Mouse (Mus musculus): Measurements from ENCODE around the gene 2010111I01Rik.

GRCm38 (mm10) chr13:63321689-63322088 lies 357.0 kb downstream of the 2010111I01Rik start:
- no peak for TF ChIP-seq CTCF (IDR thresholded peaks at IDR 0.05; ENCODE audit: control insufficient read depth, insufficient read depth, insufficient replicate concordance, low read depth, low read length)
- TF ChIP-seq POLR2A (IDR thresholded peaks at IDR 0.05; ENCODE audit: control insufficient read depth, low read depth, low read length), result no peak
